Mouse (Mus musculus): Measurements from ENCODE around the gene Ccnd3. TPM values are rescaled to one million over a fixed set of nuclear protein-coding genes. Genes with fewer than 3 reads are reported as not detected.
A peak's percentile ranks its signal among the peaks of the same experiment; 100 is the strongest.

The Ccnd3 gene
- total and polyA plus RNA-seq, 2 experiments, result 16.8 to 39.1 TPM

GRCm38 (mm10) chr17:47633999-47634770 lies 129.3 kb downstream of the Ccnd3 start:
- Histone ChIP-seq H3K4me3 (ENCODE audit: insufficient read depth, low read depth, low read length) (no peak overlapping the region), H3K36me3 (ENCODE audit: control insufficient read depth, insufficient read depth, low read length) (0 out of 2 replicates have a peak, but pooled peaks cover 2% of the 10 kb centered on the region), H3K27me3 (ENCODE audit: control insufficient read depth, insufficient read depth, low read length) (no peaks in the 10 kb centered on the region), H3K79me2 (ENCODE audit: control insufficient read depth, insufficient read depth, low read length) (peaks cover 9% of the 10 kb centered on the region; the same call in 1 of the 2 replicates), H3K9ac (ENCODE audit: low read depth, low read length) (no peak overlapping the region), H3K27ac (replicated peaks; ENCODE audit: insufficient read depth, low read depth, low read length) (no peak overlapping the region), H3K4me1 (ENCODE audit: control insufficient read depth, insufficient read depth, low read length) (no peaks in the 10 kb centered on the region)
- DNase-seq (ENCODE audit: extremely low read depth, low read depth, low spot score), result no peak
- WGBS, result 83% methylated on average over 7 of the region's 7 CpGs
- TF ChIP-seq CTCF (IDR thresholded peaks at IDR 0.05; ENCODE audit: low read depth, low read length) (no peak), POLR2A (IDR thresholded peaks at IDR 0.05; ENCODE audit: extremely low read depth, insufficient read depth, low read length) (no peak)

GRCm38 (mm10) chr17:47642992-47643391 lies 138.1 kb downstream of the Ccnd3 start:
- no peak overlapping the region for H3K27ac ChIP-seq (replicated peaks; ENCODE audit: insufficient read depth, low read depth, low read length)
- H3K79me2 ChIP-seq (ENCODE audit: control insufficient read depth, insufficient read depth, low read length), result 0 out of 2 replicates have a peak, but pooled peaks cover 3% of the 10 kb centered on the region
- no peak overlapping the region for H3K9ac ChIP-seq (ENCODE audit: low read depth, low read length)
- H3K36me3 ChIP-seq (ENCODE audit: control insufficient read depth, insufficient read depth, low read length), result no peaks in the 10 kb centered on the region
- peak; percentile 36 for DNase-seq (ENCODE audit: extremely low read depth, low read depth, low spot score)
- no peak for TF ChIP-seq CTCF (IDR thresholded peaks at IDR 0.05; ENCODE audit: low read depth, low read length)
- TF ChIP-seq POLR2A (IDR thresholded peaks at IDR 0.05; ENCODE audit: extremely low read depth, insufficient read depth, low read length), result no peak
- H3K4me3 ChIP-seq (ENCODE audit: insufficient read depth, low read depth, low read length), result no peak overlapping the region
- no peaks in the 10 kb centered on the region for H3K27me3 ChIP-seq (ENCODE audit: control insufficient read depth, insufficient read depth, low read length)
- WGBS, result 97% methylated on average over 2 of the region's 2 CpGs
- no peaks in the 10 kb centered on the region for H3K4me1 ChIP-seq (ENCODE audit: control insufficient read depth, insufficient read depth, low read length)

GRCm38 (mm10) chr17:47646683-47647082 lies 141.8 kb downstream of the Ccnd3 start:
- no peaks in the 10 kb centered on the region; the same call in 1 of the 2 replicates for H3K79me2 ChIP-seq (ENCODE audit: control insufficient read depth, insufficient read depth, low read length)
- no peaks in the 10 kb centered on the region for H3K36me3 ChIP-seq (ENCODE audit: control insufficient read depth, insufficient read depth, low read length)
- H3K4me1 ChIP-seq (ENCODE audit: control insufficient read depth, insufficient read depth, low read length), result no peaks in the 10 kb centered on the region
- H3K4me3 ChIP-seq (ENCODE audit: insufficient read depth, low read depth, low read length), result no peak overlapping the region
- WGBS, result 93% methylated on average over 1 of the region's 1 CpGs
- peak; percentile 76 for DNase-seq (ENCODE audit: extremely low read depth, low read depth, low spot score)
- H3K27me3 ChIP-seq (ENCODE audit: control insufficient read depth, insufficient read depth, low read length), result no peaks in the 10 kb centered on the region
- no peak for TF ChIP-seq POLR2A (IDR thresholded peaks at IDR 0.05; ENCODE audit: extremely low read depth, insufficient read depth, low read length)
- peak; percentile 55 for TF ChIP-seq CTCF (IDR thresholded peaks at IDR 0.05; ENCODE audit: low read depth, low read length)
- no peak overlapping the region for H3K27ac ChIP-seq (replicated peaks; ENCODE audit: insufficient read depth, low read depth, low read length)
- H3K9ac ChIP-seq (ENCODE audit: low read depth, low read length), result no peak overlapping the region

- H3K79me2 ChIP-seq (ENCODE audit: control insufficient read depth, insufficient read depth, low read length), result no peaks in the 10 kb centered on the region; the same call in 1 of the 2 replicates
- TF ChIP-seq POLR2A (IDR thresholded peaks at IDR 0.05; ENCODE audit: extremely low read depth, insufficient read depth, low read length), result no peak
- no peak for TF ChIP-seq CTCF (IDR thresholded peaks at IDR 0.05; ENCODE audit: low read depth, low read length)
- H3K27ac ChIP-seq (replicated peaks; ENCODE audit: insufficient read depth, low read depth, low read length), result no peak overlapping the region
- WGBS, result 84% methylated on average over 4 of the region's 4 CpGs
- H3K9ac ChIP-seq (ENCODE audit: low read depth, low read length), result no peak overlapping the region
- no peak overlapping the region for H3K4me3 ChIP-seq (ENCODE audit: insufficient read depth, low read depth, low read length)
- no peaks in the 10 kb centered on the region for H3K4me1 ChIP-seq (ENCODE audit: control insufficient read depth, insufficient read depth, low read length)
- no peaks in the 10 kb centered on the region for H3K36me3 ChIP-seq (ENCODE audit: control insufficient read depth, insufficient read depth, low read length)
- no peak for DNase-seq (ENCODE audit: extremely low read depth, low read depth, low spot score)
- H3K27me3 ChIP-seq (ENCODE audit: control insufficient read depth, insufficient read depth, low read length), result no peaks in the 10 kb centered on the region
These were observed 144.1 kb downstream of the Ccnd3 start for GRCm38 (mm10) chr17:47648966-47649365.

Other genes starting within 250 kb of the Ccnd3 start
- gene Mrps10, start 136.2 kb upstream of the Ccnd3 start, total RNA-seq (2014; rRNA removed), result 33.7 and 38.5 TPM in 2 replicates
- 33.9 and 35.3 TPM in 2 replicates for gene Mrps10, start 136.2 kb upstream of the Ccnd3 start, polyA plus RNA-seq (2012; rRNA removed)
- gene Guca1b, start 119.7 kb upstream of the Ccnd3 start, total RNA-seq (2014; rRNA removed), result 0.54 TPM in 1 of 2 replicates, not detected in the other
- gene Guca1b, start 119.7 kb upstream of the Ccnd3 start, polyA plus RNA-seq (2012; rRNA removed), result 0.65 and 0.71 TPM in 2 replicates
- 0.55 and 2.3 TPM in 2 replicates for gene Guca1a, start 104.5 kb upstream of the Ccnd3 start, total RNA-seq (2014; rRNA removed)
- gene Guca1a, start 104.5 kb upstream of the Ccnd3 start, polyA plus RNA-seq (2012; rRNA removed), result 2.7 and 2.8 TPM in 2 replicates
- gene AI661453, start 68.4 kb upstream of the Ccnd3 start, total RNA-seq (2014; rRNA removed), result 2.4 and 6.2 TPM in 2 replicates
- gene AI661453, start 68.4 kb upstream of the Ccnd3 start, polyA plus RNA-seq (2012; rRNA removed), result 5.7 and 6.3 TPM in 2 replicates
- gene 1700001C19Rik, start 67.7 kb upstream of the Ccnd3 start, total RNA-seq (2014; rRNA removed), result 12.2 and 16.2 TPM in 2 replicates
- gene 1700001C19Rik, start 67.7 kb upstream of the Ccnd3 start, polyA plus RNA-seq (2012; rRNA removed), result 11.7 and 12.2 TPM in 2 replicates
- gene Taf8, start 2.8 kb upstream of the Ccnd3 start, total RNA-seq (2014; rRNA removed), result 8.2 and 8.7 TPM in 2 replicates
- 7.8 and 9.6 TPM in 2 replicates for gene Taf8, start 2.8 kb upstream of the Ccnd3 start, polyA plus RNA-seq (2012; rRNA removed)
- 2.5 and 3.4 TPM in 2 replicates for gene Bysl, start 106.4 kb downstream of the Ccnd3 start, total RNA-seq (2014; rRNA removed)
- gene Bysl, start 106.4 kb downstream of the Ccnd3 start, polyA plus RNA-seq (2012; rRNA removed), result 6.7 and 8.1 TPM in 2 replicates
- gene Med20, start 106.5 kb downstream of the Ccnd3 start, total RNA-seq (2014; rRNA removed), result 14.4 and 15.0 TPM in 2 replicates
- 15.0 and 19.4 TPM in 2 replicates for gene Med20, start 106.5 kb downstream of the Ccnd3 start, polyA plus RNA-seq (2012; rRNA removed)
- gene Gm20517, start 106.5 kb downstream of the Ccnd3 start, total RNA-seq (2014; rRNA removed), result 1.2 and 1.9 TPM in 2 replicates
- gene Gm20517, start 106.5 kb downstream of the Ccnd3 start, polyA plus RNA-seq (2012; rRNA removed), result 0.14 and 0.31 TPM in 2 replicates
- 1.2 and 2.1 TPM in 2 replicates for gene Usp49, start 125.6 kb downstream of the Ccnd3 start, total RNA-seq (2014; rRNA removed)
- gene Usp49, start 125.6 kb downstream of the Ccnd3 start, polyA plus RNA-seq (2012; rRNA removed), result 2.2 TPM in 2 replicates
- 30.6 and 37.5 TPM in 2 replicates for gene Tomm6, start 183.3 kb downstream of the Ccnd3 start, total RNA-seq (2014; rRNA removed)
- gene Tomm6, start 183.3 kb downstream of the Ccnd3 start, polyA plus RNA-seq (2012; rRNA removed), result 97.6 and 101 TPM in 2 replicates
- gene Frs3, start 184.0 kb downstream of the Ccnd3 start, total RNA-seq (2014; rRNA removed), result 1.7 and 1.9 TPM in 2 replicates
- 6.5 and 7.1 TPM in 2 replicates for gene Frs3, start 184.0 kb downstream of the Ccnd3 start, polyA plus RNA-seq (2012; rRNA removed)
- gene Gm21981, start 189.4 kb downstream of the Ccnd3 start, total RNA-seq (2014; rRNA removed), result 0.09 and 0.27 TPM in 2 replicates
- gene Gm21981, start 189.4 kb downstream of the Ccnd3 start, polyA plus RNA-seq (2012; rRNA removed), result 0.36 and 0.46 TPM in 2 replicates
- 1.9 and 2.0 TPM in 2 replicates for gene Prickle4, start 189.7 kb downstream of the Ccnd3 start, total RNA-seq (2014; rRNA removed)
- 7.9 and 9.9 TPM in 2 replicates for gene Prickle4, start 189.7 kb downstream of the Ccnd3 start, polyA plus RNA-seq (2012; rRNA removed)
- gene Pgc, start 221.8 kb downstream of the Ccnd3 start, total RNA-seq (2014; rRNA removed), result 0.20 TPM in 1 of 2 replicates, not detected in the other
- 0.26 and 0.37 TPM in 2 replicates for gene Pgc, start 221.8 kb downstream of the Ccnd3 start, polyA plus RNA-seq (2012; rRNA removed)
- gene Tfeb, start 232.0 kb downstream of the Ccnd3 start, total RNA-seq (2014; rRNA removed), result 5.7 and 8.1 TPM in 2 replicates
- 15.7 and 16.6 TPM in 2 replicates for gene Tfeb, start 232.0 kb downstream of the Ccnd3 start, polyA plus RNA-seq (2012; rRNA removed)